Mouse (Mus musculus): ENCODE measurements around the gene Mzf1. TPM values are rescaled to one million over a fixed set of nuclear protein-coding genes. Genes with fewer than 3 reads are reported as not detected.

Gene Mzf1
- polyA plus RNA-seq, 1 experiment = 0.90 TPM

DNA sequence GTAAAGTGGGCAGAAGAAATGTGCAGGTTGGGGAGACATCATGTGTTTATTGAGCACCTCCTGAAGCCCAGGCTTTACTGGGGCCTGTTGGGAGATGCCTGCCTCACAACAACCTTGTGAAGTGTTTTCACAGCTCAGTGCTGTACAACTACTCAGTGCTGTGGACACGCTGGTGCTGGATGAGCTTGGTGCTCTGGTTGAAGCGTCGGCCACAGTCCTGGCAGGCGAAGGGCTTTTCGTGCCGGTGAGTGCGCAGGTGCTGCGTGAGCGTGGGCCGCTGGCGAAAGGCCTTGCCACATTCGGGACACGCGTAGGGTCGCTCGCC, 11.5 kb downstream of the Mzf1 start:
- Histone ChIP-seq H3K9me3 (replicated peaks; ENCODE audit: control insufficient read depth, insufficient read depth, low read length, poor library complexity, severe bottlenecking) (no peaks in the 10 kb centered on the region), H3K9ac (ENCODE audit: low read depth, poor library complexity, severe bottlenecking) (peak overlapping the region; percentile 59), H3K27ac (ENCODE audit: insufficient read depth, low read length) (no peak overlapping the region), H3K4me3 (ENCODE audit: low read depth, low read length) (peak overlapping the region; percentile 76), H3K27me3 (ENCODE audit: control insufficient read depth, insufficient read depth, low read length, poor library complexity, severe bottlenecking) (no peaks in the 10 kb centered on the region), H3K36me3 (ENCODE audit: control insufficient read depth, insufficient read depth, low read length, poor library complexity, severe bottlenecking) (no peaks in the 10 kb centered on the region), H3K4me1 (ENCODE audit: control insufficient read depth, insufficient read depth, low read length) (no peaks in the 10 kb centered on the region)
- no peak for TF ChIP-seq POLR2A (IDR thresholded peaks at IDR 0.05; ENCODE audit: insufficient read depth, low read length)
- TF ChIP-seq CTCF (IDR thresholded peaks at IDR 0.05; ENCODE audit: low read depth, low read length) = no peak
- no peak for TF ChIP-seq EP300 (IDR thresholded peaks at IDR 0.05; ENCODE audit: insufficient read depth, low read depth, low read length)

DNA sequence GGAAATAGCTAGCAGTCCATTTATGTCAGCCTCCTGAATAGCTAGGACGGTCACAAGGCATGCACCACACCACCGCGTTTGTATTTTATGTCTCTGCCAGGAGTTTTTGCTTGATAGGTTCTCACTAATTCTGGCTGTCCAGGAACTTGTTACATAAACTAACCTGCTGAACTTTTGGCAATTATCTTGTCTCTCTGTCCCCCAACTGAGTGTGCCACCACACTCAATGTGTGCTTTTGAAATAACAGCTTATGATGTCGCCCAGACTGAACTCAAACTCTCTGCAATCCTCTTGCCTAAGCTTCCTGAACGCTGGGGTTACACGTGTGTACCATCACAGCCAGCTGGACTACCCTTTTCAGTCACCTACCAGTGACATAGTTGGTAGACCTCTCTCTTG, 12.1 kb downstream of the Mzf1 start:
- no peaks in the 10 kb centered on the region for H3K9me3 ChIP-seq (replicated peaks; ENCODE audit: control insufficient read depth, insufficient read depth, low read length, poor library complexity, severe bottlenecking)
- no peaks in the 10 kb centered on the region for H3K4me1 ChIP-seq (ENCODE audit: control insufficient read depth, insufficient read depth, low read length)
- no peak overlapping the region for H3K9ac ChIP-seq (ENCODE audit: low read depth, poor library complexity, severe bottlenecking)
- no peaks in the 10 kb centered on the region for H3K36me3 ChIP-seq (ENCODE audit: control insufficient read depth, insufficient read depth, low read length, poor library complexity, severe bottlenecking)
- no peak overlapping the region for H3K4me3 ChIP-seq (ENCODE audit: low read depth, low read length)
- no peak overlapping the region for H3K27ac ChIP-seq (ENCODE audit: insufficient read depth, low read length)
- H3K27me3 ChIP-seq (ENCODE audit: control insufficient read depth, insufficient read depth, low read length, poor library complexity, severe bottlenecking) = no peaks in the 10 kb centered on the region
- TF ChIP-seq CTCF (IDR thresholded peaks at IDR 0.05; ENCODE audit: low read depth, low read length) (no peak), EP300 (IDR thresholded peaks at IDR 0.05; ENCODE audit: insufficient read depth, low read depth, low read length) (no peak), POLR2A (IDR thresholded peaks at IDR 0.05; ENCODE audit: insufficient read depth, low read length) (no peak)

DNA sequence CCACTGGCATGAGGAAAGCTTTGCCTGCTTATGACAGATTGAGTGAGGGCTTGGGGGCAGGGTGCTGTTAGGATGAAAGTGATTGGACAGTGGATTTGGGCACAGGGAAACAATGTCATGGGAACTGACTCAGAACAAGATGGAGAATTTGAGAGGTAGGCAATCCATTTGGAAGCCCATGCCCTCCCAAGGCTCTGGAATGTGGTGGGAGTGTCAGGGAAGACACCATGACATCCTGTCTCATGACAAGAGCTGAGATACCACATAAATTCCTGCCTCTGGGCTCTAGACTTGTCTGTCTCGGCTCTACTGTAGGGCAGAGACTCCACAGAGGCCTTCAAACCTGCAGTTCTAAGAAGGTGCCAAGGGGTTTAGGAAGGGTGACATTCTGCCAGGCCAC, 13.3 kb downstream of the Mzf1 start:
- Histone ChIP-seq H3K4me1 (ENCODE audit: control insufficient read depth, insufficient read depth, low read length) (no peaks in the 10 kb centered on the region), H3K27me3 (ENCODE audit: control insufficient read depth, insufficient read depth, low read length, poor library complexity, severe bottlenecking) (no peaks in the 10 kb centered on the region), H3K36me3 (ENCODE audit: control insufficient read depth, insufficient read depth, low read length, poor library complexity, severe bottlenecking) (no peaks in the 10 kb centered on the region), H3K9me3 (replicated peaks; ENCODE audit: control insufficient read depth, insufficient read depth, low read length, poor library complexity, severe bottlenecking) (no peaks in the 10 kb centered on the region), H3K27ac (ENCODE audit: insufficient read depth, low read length) (no peak overlapping the region), H3K9ac (ENCODE audit: low read depth, poor library complexity, severe bottlenecking) (no peak overlapping the region), H3K4me3 (ENCODE audit: low read depth, low read length) (no peak overlapping the region)
- no peak for TF ChIP-seq POLR2A (IDR thresholded peaks at IDR 0.05; ENCODE audit: insufficient read depth, low read length)
- TF ChIP-seq CTCF (IDR thresholded peaks at IDR 0.05; ENCODE audit: low read depth, low read length) = no peak
- no peak for TF ChIP-seq EP300 (IDR thresholded peaks at IDR 0.05; ENCODE audit: insufficient read depth, low read depth, low read length)

DNA sequence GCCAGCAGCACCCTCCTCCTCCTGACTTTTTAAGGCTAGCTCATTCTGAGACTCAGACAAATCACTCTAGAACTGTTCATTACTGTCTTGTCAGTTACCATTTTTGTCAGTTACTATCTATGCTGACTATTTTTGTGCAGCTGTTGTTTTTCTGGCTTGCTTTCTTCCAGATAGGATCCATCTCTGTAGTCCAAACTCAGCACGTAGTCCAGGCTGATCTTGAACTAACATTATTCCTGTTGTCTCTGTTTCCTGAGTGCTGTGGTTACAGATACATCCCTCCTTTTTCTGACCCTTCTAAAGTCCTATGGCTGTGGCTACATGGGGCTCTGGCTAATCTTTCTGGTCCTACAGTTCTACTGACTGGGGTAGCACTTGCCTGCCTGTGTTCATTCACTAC, 15.4 kb downstream of the Mzf1 start:
- Histone ChIP-seq H3K27me3 (ENCODE audit: control insufficient read depth, insufficient read depth, low read length, poor library complexity, severe bottlenecking) (no peaks in the 10 kb centered on the region), H3K4me3 (ENCODE audit: low read depth, low read length) (peak overlapping the region; percentile 82), H3K27ac (ENCODE audit: insufficient read depth, low read length) (peak overlapping the region; percentile 82; the same call in 1 of the 2 replicates), H3K9me3 (replicated peaks; ENCODE audit: control insufficient read depth, insufficient read depth, low read length, poor library complexity, severe bottlenecking) (no peaks in the 10 kb centered on the region), H3K36me3 (ENCODE audit: control insufficient read depth, insufficient read depth, low read length, poor library complexity, severe bottlenecking) (peaks cover 9% of the 10 kb centered on the region; the same call in 1 of the 2 replicates), H3K4me1 (ENCODE audit: control insufficient read depth, insufficient read depth, low read length) (no peaks in the 10 kb centered on the region), H3K9ac (ENCODE audit: low read depth, poor library complexity, severe bottlenecking) (peak overlapping the region; percentile 78)
- no peak for TF ChIP-seq CTCF (IDR thresholded peaks at IDR 0.05; ENCODE audit: low read depth, low read length)
- TF ChIP-seq POLR2A (IDR thresholded peaks at IDR 0.05; ENCODE audit: insufficient read depth, low read length) = no peak
- TF ChIP-seq EP300 (IDR thresholded peaks at IDR 0.05; ENCODE audit: insufficient read depth, low read depth, low read length) = no peak

DNA sequence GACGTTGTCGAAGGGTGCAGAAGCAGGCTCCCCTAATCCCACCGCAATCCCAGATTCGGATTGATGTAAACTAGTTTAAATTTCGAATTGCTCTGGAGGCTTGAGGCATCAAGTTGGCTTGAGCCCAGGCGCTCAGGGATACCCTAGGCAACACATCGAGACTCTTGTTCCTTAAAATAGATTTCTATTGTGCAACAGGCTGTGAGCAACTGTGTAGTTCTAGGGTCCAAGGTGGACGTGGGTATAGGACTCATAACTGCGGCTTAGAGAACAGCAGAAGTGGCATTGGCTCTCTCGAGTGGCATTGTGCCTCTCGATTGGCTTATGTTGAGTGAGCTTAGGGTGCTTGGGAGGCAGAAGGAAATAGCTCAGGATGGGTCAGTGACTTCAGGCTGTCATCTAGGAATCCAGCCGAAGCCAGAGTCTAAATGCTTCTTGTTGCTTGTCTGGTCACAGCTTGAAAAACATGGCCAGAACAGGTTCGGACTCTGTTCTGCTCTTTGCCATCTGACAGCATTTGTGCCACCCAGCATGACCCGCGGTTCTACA, 15.9 kb downstream of the Mzf1 start:
- Histone ChIP-seq H3K9me3 (replicated peaks; ENCODE audit: control insufficient read depth, insufficient read depth, low read length, poor library complexity, severe bottlenecking) (no peaks in the 10 kb centered on the region), H3K36me3 (ENCODE audit: control insufficient read depth, insufficient read depth, low read length, poor library complexity, severe bottlenecking) (peaks cover 9% of the 10 kb centered on the region; the same call in 1 of the 2 replicates), H3K4me3 (ENCODE audit: low read depth, low read length) (peak overlapping the region; percentile 82), H3K4me1 (ENCODE audit: control insufficient read depth, insufficient read depth, low read length) (no peaks in the 10 kb centered on the region), H3K27ac (ENCODE audit: insufficient read depth, low read length) (peak overlapping the region; percentile 82), H3K27me3 (ENCODE audit: control insufficient read depth, insufficient read depth, low read length, poor library complexity, severe bottlenecking) (no peaks in the 10 kb centered on the region), H3K9ac (ENCODE audit: low read depth, poor library complexity, severe bottlenecking) (peak overlapping the region; percentile 78)
- TF ChIP-seq POLR2A (IDR thresholded peaks at IDR 0.05; ENCODE audit: insufficient read depth, low read length) (no peak), CTCF (IDR thresholded peaks at IDR 0.05; ENCODE audit: low read depth, low read length) (no peak), EP300 (IDR thresholded peaks at IDR 0.05; ENCODE audit: insufficient read depth, low read depth, low read length) (no peak)

- Histone ChIP-seq H3K4me3 (ENCODE audit: low read depth, low read length) (peak within 1 kb of the TSS; percentile 82), H3K27me3 (ENCODE audit: control insufficient read depth, insufficient read depth, low read length, poor library complexity, severe bottlenecking) (no peaks in the 10 kb centered on the region), H3K4me1 (ENCODE audit: control insufficient read depth, insufficient read depth, low read length) (no peaks in the 10 kb centered on the region), H3K27ac (ENCODE audit: insufficient read depth, low read length) (peak within 1 kb of the TSS; percentile 82), H3K36me3 (ENCODE audit: control insufficient read depth, insufficient read depth, low read length, poor library complexity, severe bottlenecking) (peaks cover 12% of the 10 kb centered on the region; the same call in 1 of the 2 replicates), H3K9me3 (replicated peaks; ENCODE audit: control insufficient read depth, insufficient read depth, low read length, poor library complexity, severe bottlenecking) (no peaks in the 10 kb centered on the region), H3K9ac (ENCODE audit: low read depth, poor library complexity, severe bottlenecking) (peak within 1 kb of the TSS; percentile 78)
- TF ChIP-seq CTCF (IDR thresholded peaks at IDR 0.05; ENCODE audit: low read depth, low read length) (no peak), EP300 (IDR thresholded peaks at IDR 0.05; ENCODE audit: insufficient read depth, low read depth, low read length) (no peak), POLR2A (IDR thresholded peaks at IDR 0.05; ENCODE audit: insufficient read depth, low read length) (peak; percentile 8)
These were observed 16.5 kb downstream of the Mzf1 start, which contains the start of gene Ube2m for GRCm38 (mm10) chr7:13037901-13038555. TSS of gene Ube2m (minus strand) at chr7:13038275.

All from ES-Bruce4 (cell line).